Mouse (Mus musculus) liver, postnatal 0 days (tissue): ENCODE results near the gene Ssh2.

ENCODE experiments used
- CTCF ChIP-seq: sonication (generic); IDR thresholded peaks from 2 replicates; pipeline ENCODE4 v1.5.1; 2016; ENCODE audit warnings: antibody characterized with exemption, low read depth
- EP300 ChIP-seq: IDR thresholded peaks from 2 replicates; pipeline ENCODE4 v1.6.1; 2016; ENCODE audit warnings: antibody characterized with exemption, low read depth, mild to moderate bottlenecking

- TF ChIP-seq CTCF (no peak), EP300 (no peak)
These were observed 195.2 kb downstream of the Ssh2 start for GRCm38 (mm10) chr11:77411284-77411683.
